Mouse (Mus musculus) heart, postnatal 14 days (tissue): ENCODE measurements around the gene Gm45837. TPM values are rescaled to one million over a fixed set of nuclear protein-coding genes. Genes with fewer than 3 reads are reported as not detected.

Experiments
- DNase-seq, 2 experiments: peaks; one replicate each; pipeline ENCODE4 v3.0.0; 2021 to 2022
- intact Hi-C: fragments of 180-260 bp; cut with DNase I; formaldehyde crosslinking; loops from one replicate; pipeline ENCODE4 v1.15.1; 2025
- total RNA-seq, 2 experiments: library from RNA; stranded (reverse); gene quantifications; 2 replicates each; pipeline ENCODE4 v1.2.3; 2021

The Gm45837 gene
- total RNA-seq, 2 experiments from 2014 or later, result not detected

DNA sequence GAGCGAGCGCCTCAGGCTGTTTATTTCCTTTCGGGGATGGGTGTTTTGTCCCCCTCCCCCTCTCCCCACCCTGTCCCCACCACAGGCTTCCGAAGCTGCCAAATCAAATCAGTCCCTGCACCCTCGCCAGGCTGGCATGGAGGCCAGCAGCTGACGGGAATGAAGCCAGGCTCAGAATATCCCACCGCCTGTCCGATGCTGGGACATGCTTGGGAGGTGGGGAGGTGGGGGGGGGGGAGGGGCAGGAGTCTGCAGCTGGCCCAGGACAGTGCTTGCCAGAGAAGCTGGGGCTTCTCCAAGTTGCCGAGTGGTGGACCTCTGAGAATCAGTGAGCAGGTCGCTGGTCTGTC, 49.9 kb downstream of the Gm45837 start:
- intact Hi-C loops, result no loop called here
- peak; percentile 71 to 81 for DNase-seq

DNA sequence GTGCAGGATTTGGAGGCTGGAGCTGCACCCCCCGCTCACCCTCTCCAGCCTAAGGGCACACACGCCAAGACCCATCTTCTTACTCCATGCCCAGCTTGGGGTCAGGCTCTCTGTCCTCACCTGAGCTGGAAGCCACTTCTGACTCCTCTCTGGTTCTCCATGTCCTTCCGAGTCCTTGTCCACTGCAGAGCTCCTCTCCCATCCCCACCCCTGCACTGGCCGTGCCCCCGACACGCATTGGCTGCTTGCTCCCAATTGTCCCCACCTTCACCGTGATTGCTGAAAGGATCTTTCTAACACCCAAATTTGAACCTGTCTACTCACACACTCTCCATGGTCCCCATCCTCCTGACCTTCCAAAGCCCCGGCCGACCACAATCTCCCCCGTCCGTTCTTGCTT, 50.9 kb downstream of the Gm45837 start:
- DNase-seq, result no peak
- intact Hi-C loops, result no loop called here

DNA sequence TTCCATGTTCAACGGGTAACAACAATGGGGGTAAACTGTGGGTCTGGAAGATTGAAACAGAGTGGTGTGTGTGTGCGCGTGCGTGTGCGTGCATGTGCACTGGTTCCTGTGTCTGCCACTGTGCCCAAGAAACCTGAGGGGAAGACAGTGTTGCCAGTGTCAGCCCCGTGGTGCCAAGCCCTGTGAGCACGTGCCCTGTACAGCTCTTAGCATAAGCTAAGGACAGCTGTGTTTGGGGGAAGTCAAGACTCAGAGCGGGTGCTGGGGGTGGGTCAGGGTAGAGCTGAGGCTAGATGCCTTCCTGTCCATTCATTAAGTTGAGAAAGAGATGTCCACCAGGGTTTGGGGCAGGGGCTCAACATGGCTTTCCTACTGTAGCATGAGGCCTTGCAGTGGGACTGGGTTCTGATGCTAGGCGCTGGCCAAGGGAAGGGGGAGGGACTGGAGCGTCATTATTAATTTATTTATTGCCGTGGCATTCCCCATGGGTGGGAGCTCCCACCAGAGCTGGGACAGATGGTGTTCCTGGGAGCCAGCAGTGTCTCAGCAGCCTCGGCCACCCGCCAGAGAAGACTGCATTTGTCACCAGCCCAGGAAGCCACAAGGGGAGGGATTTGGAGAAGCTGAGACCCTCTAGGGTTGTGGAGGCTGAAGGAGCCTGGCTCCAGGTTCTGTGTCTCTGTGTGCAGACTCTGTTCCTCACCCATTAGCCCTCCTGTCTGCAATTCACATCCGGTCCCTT, 51.8 kb downstream of the Gm45837 start:
- peak in 1 of 2 experiments; percentile 58 for DNase-seq
- intact Hi-C loops, result no loop called here

DNA sequence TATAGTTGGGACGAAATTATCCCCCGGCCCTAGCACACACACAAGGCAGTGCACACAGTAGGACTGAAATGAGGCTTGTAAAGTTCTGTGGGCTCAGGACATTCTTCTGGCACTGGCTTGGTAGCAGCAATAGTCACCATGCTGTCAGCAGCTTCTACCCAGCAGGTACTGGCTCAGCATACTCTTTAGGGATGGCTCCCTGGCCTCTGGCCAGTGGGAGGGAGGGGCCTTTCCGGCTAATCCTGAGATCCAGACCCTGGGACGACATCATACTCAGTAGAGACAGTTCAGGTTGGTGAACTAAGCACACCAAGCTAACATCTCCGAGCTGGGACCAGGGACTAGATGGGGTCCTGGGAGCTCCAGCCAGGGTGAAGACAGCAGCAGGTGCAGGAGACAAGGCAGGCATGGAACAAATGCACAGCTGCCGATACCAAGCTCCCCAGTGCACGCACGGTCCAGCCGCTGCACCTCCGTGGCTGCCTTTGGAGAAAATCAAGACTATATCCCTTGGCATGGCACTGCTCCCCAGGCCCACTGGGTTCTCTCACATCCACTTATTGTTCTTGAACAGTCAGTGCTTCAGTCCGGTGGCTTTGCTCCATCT, 53.1 kb downstream of the Gm45837 start:
- DNase-seq, result peak in 1 of 2 experiments; percentile 9

DNA sequence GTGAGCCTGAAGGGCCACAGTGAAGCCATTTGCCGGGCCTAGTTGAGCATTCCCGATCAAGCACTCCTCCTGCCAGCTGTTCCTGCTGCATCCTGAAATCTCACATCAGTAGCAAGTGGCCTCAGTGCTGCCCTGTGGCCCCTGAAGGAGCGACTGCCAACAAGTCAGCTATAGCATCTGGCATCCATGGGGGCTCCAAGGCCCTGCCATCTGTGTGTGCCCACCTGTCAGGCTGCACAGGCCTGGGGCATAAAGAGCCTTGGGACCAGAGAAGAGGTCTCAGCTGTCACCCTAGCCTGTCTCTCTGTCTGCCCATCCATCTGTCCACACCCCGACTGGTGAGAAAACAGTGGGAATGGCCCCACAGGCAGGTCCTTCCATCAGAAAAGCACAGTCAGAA, 54.2 kb downstream of the Gm45837 start:
- intact Hi-C loops, result no loop called here
- no peak for DNase-seq

More for the DNA sequence above, 53.1 kb downstream of the Gm45837 start:
- intact Hi-C loops, result no loop called here

DNA sequence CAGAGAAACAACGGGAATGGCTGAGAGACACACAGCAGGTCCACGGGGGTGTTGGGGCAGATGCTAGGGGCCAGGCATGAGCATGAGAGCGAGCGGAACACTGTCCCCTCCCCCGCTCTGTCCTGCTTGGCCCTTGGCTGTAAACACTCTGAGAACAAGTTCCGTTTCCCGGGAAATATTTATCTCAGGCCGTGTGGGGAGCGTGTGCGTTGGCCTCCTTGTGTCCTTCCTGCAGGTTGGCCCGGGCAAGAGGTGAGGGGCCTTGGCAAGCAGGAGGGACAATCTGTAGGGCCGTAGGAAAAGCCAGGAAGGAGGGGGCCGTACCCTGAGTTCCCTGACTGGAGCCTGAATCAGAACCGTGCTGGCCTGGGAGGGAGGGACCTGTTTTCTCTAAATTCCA, 54.7 kb downstream of the Gm45837 start:
- intact Hi-C loops, result no loop called here

DNA sequence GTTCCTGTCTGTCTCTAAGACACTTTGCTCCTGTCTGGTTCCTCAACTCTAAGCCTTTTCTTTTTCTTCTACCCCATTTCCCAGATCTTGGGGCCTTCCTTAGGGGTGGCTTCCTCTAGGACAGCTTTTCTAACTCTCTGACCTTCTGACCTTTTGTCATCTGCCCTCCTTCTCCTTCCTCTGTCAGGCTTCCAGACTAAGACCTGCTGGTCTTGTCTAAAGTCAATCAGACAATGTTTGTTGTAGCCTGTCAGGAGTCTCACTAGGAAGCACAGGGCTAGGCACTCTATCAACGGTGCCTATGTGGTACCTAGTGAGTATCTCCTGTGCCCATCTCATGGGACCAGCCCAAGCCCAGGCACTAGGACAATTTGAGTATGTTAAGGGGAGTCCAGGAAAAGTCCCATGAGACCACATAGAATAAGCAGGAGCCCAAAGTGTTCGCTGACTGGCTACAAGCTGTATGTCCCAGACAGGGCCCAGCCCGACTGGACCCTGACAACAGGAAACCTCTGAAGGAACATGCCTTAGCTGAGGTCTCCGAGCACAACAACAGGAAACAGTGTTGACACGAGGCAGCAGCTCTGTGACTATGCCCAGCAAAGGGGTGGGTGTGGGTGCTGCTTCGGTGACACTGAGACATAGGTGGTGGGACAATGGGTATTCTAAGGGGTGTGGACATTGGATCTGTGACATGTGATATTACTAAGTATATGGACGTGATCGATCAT, 55.3 kb downstream of the Gm45837 start:
- peak in 1 of 2 experiments; percentile 52 for DNase-seq
- intact Hi-C loops, result no loop called here

More for the DNA sequence above, 54.7 kb downstream of the Gm45837 start:
- DNase-seq, result peak; percentile 74 to 76

DNA sequence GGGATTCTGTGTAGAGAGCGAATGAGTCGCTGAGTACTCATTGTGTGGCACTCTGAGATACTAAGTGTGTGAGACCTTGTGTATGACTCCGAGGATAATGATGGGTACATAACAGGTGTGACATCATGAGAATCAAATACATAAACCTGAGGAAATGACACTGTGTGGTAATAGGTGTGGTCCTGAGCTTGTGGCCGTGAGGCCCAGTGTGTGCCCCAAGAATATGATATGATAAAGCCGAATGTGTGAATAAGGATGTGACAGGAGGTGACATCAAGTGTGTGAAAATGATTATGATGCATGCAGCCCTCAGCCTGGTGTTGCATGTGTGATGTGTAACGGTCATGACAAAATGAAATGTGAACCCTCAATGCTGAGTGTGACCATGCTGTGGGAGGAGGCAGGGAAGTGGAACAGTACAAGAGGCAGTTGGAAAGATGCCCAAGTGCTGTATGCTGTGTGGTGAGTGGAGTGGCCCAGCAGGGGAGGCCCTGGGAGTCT, 55.9 kb downstream of the Gm45837 start:
- intact Hi-C loops, result no loop called here
- peak in 1 of 2 experiments; percentile 60 for DNase-seq

DNA sequence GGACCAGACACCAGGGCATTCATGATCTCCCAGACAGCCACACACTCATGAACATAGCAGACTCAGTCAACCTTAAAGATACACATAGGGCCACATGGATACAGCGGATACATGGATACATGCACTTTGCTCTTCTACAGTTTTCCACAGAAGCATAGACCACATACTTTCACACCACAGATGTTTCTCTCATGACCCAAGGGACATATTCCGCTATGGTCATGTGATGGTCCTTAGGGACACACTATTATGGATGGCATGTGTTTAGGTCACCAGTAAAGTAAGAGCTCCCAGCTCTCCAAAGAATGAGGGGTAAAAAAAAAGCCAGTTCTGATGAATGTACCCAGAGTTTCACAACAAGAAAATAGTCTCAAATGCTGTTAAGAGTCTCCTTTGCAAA, 60.7 kb downstream of the Gm45837 start:
- DNase-seq, result no peak
- intact Hi-C loops, result no loop called here

DNA sequence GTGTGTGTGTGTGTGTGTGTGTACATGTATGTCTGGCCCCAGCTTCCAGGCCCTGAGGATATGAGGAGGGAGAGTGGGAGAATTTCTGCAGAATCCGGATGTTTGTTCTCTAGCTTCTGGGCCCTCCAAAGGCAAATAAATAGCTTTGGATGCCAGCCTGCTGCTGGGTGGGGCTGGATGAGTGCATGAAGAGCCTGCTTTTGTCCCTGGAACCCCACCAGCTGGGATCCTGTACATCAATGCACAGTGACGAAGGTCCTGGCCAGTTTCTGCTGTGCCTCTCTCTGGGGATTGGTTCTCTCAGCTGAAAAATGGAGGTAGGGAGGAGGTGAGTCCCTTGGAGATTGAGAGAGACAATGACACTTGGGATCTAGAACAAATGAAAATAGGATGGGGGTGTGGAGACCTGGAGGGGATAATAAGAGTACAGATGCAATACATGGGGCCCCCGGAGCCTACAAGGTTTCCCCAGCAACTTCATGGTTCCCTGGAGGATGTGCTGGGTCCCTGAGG, 61.3 kb downstream of the Gm45837 start:
- intact Hi-C loops, result loop anchor here (2.0 kb wide), 1 partner anchor 21 kb away; no protein-coding TSS in a partner anchor
- DNase-seq, result no peak

DNA sequence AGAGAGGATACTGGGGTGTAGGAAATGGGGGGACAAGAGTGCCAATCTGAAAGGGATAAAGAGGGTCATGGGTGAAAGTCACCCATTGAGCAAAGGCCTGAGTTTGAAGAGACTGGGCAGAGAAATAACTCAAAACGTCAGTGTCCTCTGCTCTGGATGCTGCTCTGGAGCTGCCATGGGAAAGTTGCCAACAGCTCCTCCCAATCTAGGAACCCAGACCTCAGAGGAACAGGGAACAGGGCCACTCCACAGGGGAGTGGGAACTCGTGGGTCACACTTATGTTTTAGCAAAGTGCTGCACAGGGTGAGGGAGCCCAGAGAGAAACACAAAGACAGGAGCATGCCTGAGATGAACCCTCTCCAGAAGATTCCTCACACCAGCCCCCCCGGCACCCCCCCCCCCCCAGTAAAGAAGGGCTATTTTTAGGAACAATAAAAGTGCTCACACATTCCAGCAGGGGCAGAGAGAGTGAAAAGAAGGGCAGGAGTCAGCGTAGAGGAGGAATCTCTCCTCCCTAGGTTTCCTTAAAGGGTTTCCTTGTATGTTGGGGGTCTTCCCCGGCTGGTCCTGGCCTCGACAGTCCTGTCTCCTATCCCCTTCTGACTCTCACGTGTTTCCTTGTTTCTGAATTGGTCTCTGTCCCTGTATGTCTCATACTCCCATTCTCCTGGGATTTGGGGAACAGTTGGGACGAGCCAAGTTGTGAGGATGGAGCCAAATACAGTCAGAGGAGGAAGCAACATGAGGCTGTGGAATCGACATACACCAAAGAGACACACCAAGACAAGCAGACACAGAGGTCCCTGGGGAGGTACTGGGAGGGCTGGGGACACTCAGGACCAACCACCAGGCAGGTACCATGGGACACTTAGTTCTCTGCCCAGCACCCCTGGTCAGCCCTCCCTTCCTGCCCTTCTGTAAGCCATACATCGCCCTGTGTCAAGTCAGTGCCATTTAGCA, 62.2 kb downstream of the Gm45837 start:
- DNase-seq, result peak; percentile 69 to 70
- intact Hi-C loops, result loop anchor here (2.0 kb wide), 1 partner anchor 22 kb away; no protein-coding TSS in a partner anchor

DNA sequence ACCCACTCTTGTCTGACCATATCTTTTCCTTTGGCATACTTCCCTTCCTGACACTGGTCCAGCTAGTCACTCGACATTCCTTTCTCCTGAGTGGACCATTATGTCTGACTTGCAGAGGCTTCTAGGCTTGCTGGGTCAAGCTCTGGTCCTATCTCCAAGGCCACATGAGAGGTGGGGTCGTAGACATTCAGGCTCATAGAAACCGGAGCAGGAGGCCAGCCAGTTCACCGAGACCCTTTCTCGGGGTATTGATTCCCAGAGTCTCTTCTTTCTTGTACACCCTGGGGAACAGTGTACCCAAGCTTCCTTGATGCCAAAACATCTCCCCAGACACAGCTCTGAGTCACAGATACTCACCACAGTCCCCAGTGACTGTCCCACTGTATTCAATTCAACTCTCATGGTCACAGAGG, 63.7 kb downstream of the Gm45837 start:
- DNase-seq, result no peak
- intact Hi-C loops, result no loop called here

DNA sequence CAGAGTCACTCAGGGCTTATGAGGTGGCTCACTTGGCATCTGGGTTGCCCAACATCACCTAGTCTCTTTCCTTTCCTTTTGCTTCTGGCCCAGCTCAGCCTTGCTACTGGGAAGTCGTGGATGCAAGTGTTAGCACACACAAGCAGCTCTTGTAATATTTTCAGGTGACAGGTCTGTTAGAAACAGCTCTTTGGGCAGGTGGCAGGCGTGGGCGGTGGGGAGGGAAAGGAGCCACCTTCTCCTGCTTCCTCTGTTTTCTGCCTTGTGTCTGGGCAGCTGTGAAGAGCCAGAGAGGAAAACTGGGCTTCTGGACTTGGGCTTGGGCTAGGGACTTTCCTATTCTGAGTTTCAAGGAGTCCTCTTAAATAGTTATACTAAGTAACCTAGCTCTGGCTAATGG, 65.3 kb downstream of the Gm45837 start:
- intact Hi-C loops, result no loop called here
- DNase-seq, result no peak

DNA sequence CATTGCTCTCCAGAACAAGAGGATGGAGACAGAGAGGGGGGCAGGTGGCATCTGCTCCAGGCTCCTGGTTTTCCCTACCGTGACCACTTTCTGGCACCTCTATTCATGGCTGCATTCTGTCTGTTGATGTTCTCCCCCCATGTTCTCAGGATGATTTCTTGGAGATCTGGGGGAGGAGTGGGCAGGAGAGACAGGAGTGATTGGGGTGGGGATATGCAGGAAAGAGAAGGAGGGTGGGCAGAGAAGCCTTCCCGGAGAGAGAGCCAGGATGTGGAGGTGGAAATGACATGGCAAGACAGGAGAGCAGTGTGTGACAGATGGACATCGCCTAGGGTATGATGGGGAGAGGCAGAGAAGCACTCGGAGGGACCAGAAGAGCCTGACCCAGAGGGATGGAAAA, 65.8 kb downstream of the Gm45837 start:
- intact Hi-C loops, result no loop called here
- DNase-seq, result no peak

DNA sequence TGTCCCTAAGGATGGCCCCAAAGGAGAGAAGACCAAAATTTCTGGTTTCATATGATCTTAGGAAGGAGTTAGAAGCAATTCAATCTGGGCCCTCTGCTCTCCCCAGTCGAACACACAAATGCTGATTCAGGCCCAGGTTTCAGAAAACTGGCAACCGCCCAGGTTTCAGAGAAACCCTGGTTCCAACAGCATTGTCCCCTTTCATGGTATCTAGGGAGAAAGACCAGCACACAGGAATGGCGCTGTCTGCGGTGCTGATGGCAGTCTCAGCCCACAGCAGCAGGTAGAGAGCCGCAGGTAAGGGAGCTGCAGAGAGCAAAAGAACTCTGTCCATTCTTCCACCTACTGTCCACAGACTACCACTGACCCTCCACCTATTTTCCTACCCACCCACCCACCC, 66.5 kb downstream of the Gm45837 start:
- no peak for DNase-seq
- intact Hi-C loops, result no loop called here

DNA sequence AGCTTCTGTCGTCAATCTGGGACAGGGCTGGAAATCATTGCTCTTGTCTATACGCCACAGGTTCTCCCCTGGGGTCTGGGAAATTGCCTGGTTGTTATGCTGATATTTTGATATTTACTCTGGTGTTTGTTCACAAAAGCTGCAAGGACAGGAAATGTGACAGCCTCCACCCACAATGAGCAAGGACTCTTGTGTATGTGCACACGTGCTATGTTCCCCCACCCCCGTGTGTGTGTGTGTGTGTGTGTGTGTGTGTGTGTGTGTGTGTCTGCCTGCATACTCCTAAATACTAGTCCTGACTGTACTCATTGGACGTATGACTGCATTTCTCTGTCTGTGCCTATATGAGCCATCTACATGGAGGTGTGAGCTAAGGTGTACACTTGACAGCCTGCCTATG, 67.4 kb downstream of the Gm45837 start:
- DNase-seq, result no peak
- intact Hi-C loops, result no loop called here

DNA sequence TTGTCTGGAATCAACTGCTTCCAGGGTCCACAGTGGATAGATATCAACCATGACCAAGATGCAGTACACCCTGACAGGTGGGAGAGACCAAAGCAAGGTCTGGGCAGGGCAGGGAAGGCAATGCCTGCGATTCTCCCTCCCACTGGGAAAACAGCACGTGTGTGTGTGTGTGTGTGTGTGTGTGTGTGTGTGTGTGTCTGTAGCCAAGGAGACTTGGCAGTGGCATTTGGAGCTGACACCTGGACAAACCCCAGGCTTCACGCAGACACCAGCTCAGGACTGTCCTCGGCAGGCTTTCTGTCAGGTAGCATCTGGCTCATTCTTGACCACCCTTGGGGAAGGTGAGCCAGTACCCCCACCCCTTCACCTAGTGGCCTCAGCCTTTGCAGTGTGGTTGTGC, 69.2 kb downstream of the Gm45837 start:
- intact Hi-C loops, result no loop called here
- no peak for DNase-seq

DNA sequence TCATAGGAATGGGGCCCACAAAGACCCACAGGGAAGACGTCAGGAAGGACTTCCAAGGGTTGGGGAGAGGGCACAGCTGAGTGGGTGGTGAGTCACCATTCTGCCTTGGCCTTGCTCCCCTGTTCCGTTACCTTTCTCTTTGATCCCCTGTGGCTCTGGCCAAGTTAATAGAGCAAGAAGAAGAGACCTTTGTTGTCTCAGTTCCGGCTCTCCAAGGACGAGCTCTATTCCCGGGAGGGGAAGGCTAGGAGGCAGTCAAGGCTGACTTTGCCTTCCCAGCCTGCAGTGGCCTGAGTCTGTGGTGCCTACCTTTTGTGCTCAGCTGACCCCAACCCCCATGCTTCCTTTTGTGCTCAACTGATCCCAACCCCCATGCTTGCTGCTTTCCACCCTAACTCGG, 70.0 kb downstream of the Gm45837 start:
- DNase-seq, result no peak
- intact Hi-C loops, result no loop called here

DNA sequence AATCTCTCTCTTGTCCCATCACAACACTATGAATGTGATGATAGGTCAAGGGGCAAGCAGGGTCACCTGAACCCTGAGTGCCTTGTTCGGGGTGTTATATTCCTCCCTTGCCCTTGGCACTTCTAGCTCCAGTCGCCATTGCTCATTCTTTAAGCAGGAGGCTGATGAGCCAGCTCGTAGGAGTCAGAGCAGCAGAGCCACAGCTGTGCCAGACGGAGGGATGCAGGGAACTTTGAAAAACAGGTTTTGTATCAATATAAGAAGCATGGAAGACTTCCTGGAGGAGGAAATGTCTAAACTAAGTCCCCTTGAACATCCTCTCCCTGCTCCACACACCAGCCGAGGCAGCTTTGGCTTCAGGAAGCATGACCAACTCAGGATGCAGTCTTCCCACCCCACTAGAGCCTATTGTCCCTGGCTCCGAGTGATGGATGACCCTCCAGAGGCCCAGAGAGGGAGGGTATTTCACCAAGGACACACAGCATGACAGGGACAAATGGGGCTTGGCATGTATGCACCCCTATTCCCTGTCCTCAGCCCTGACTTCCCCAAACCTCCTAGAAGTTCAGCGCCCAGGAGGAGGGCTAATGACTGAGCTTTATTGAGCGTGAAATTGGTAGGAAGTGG, 71.3 kb downstream of the Gm45837 start:
- no peak for DNase-seq
- intact Hi-C loops, result no loop called here
